Mouse (Mus musculus) cerebellum, adult 2 months (tissue): ENCODE data around the gene Dnttip1.

Source experiments
- CTCF ChIP-seq: fragments of 200-500 bp; IDR thresholded peaks from 2 replicates; pipeline ENCODE4 v1.5.1; 2011; ENCODE audit warnings: low read depth, mild to moderate bottlenecking, control low read depth, low read length, moderate library complexity, borderline replicate concordance; ENCODE audit not compliant: insufficient read depth
- POLR2A ChIP-seq: fragments of 200-500 bp; IDR thresholded peaks from 2 replicates; pipeline ENCODE4 v1.6.1; 2011; ENCODE audit warnings: low read length, control low read depth, borderline replicate concordance; ENCODE audit not compliant: insufficient read depth

- TF ChIP-seq CTCF (no peak), POLR2A (no peak)
These were observed 58.1 kb downstream of the Dnttip1 start for GRCm38 (mm10) chr2:164803921-164804313.
